Mouse (Mus musculus): ENCODE data around the gene Lpcat3. TPM values are rescaled to one million over a fixed set of nuclear protein-coding genes. Genes with fewer than 3 reads are reported as not detected.

The Lpcat3 gene
- polyA plus RNA-seq, 1 experiment, result 282 TPM

DNA sequence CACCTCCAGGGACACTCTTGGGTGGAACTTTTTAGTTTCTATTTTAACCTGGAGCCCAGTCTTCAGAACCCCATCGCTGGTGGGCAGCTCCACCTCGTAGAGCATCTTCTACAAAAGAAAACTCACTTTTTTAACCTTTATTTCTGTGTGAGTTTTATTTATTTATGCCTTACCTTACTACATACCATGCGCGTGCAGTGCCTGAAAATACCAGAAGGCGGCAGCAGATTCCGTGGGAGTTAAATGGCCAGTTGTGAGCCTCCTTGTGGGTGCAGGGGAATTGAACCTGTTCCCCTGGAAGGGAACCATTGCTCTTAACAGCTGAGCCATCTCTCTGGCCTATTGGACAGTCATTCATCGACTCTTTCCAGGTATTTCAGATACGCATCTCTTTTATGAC, 21.8 kb upstream of the Lpcat3 start:
- no peak overlapping the region for H3K4me3 ChIP-seq (ENCODE audit: control insufficient read depth, low read depth, low read length)
- no peaks in the 10 kb centered on the region for H3K4me1 ChIP-seq (ENCODE audit: control insufficient read depth, insufficient read depth, low read length)
- TF ChIP-seq CTCF (IDR thresholded peaks at IDR 0.05; ENCODE audit: control insufficient read depth, insufficient read depth, insufficient replicate concordance, low read depth, low read length) (0 out of 2 replicates have a peak, but pooled peaks have one; percentile 26), POLR2A (IDR thresholded peaks at IDR 0.05; ENCODE audit: control insufficient read depth, low read depth, low read length) (no peak)
- no peaks in the 10 kb centered on the region for H3K36me3 ChIP-seq (ENCODE audit: control insufficient read depth, insufficient read depth, low read length)
- H3K27ac ChIP-seq (ENCODE audit: control insufficient read depth, insufficient read depth, low read depth, low read length), result no peak overlapping the region
- no peaks in the 10 kb centered on the region for H3K27me3 ChIP-seq (ENCODE audit: control insufficient read depth, insufficient read depth, low read length)

GRCm38 (mm10) chr6:124646394-124646793, 16.4 kb upstream of the Lpcat3 start:
- no peak overlapping the region for H3K27ac ChIP-seq (ENCODE audit: control insufficient read depth, insufficient read depth, low read depth, low read length)
- H3K36me3 ChIP-seq (ENCODE audit: control insufficient read depth, insufficient read depth, low read length), result no peaks in the 10 kb centered on the region
- H3K4me1 ChIP-seq (ENCODE audit: control insufficient read depth, insufficient read depth, low read length), result no peaks in the 10 kb centered on the region
- H3K4me3 ChIP-seq (ENCODE audit: control insufficient read depth, low read depth, low read length), result no peak overlapping the region
- TF ChIP-seq CTCF (IDR thresholded peaks at IDR 0.05; ENCODE audit: control insufficient read depth, insufficient read depth, insufficient replicate concordance, low read depth, low read length) (no peak), POLR2A (IDR thresholded peaks at IDR 0.05; ENCODE audit: control insufficient read depth, low read depth, low read length) (no peak)
- no peaks in the 10 kb centered on the region for H3K27me3 ChIP-seq (ENCODE audit: control insufficient read depth, insufficient read depth, low read length)

- no peaks in the 10 kb centered on the region for H3K36me3 ChIP-seq (ENCODE audit: control insufficient read depth, insufficient read depth, low read length)
- H3K4me1 ChIP-seq (ENCODE audit: control insufficient read depth, insufficient read depth, low read length), result peaks cover 8% of the 10 kb centered on the region; the same call in 1 of the 2 replicates
- 0 out of 2 replicates have a peak, but pooled peaks have one; percentile 21 for TF ChIP-seq POLR2A (IDR thresholded peaks at IDR 0.05; ENCODE audit: control insufficient read depth, low read depth, low read length)
- no peak for TF ChIP-seq CTCF (IDR thresholded peaks at IDR 0.05; ENCODE audit: control insufficient read depth, insufficient read depth, insufficient replicate concordance, low read depth, low read length)
- peak overlapping the region; percentile 98 for H3K27ac ChIP-seq (ENCODE audit: control insufficient read depth, insufficient read depth, low read depth, low read length)
- peak overlapping the region; percentile 76 for H3K4me3 ChIP-seq (ENCODE audit: control insufficient read depth, low read depth, low read length)
- no peaks in the 10 kb centered on the region for H3K27me3 ChIP-seq (ENCODE audit: control insufficient read depth, insufficient read depth, low read length)
These were observed 6.9 kb upstream of the Lpcat3 start for GRCm38 (mm10) chr6:124655893-124656292.

- no peak for TF ChIP-seq CTCF (IDR thresholded peaks at IDR 0.05; ENCODE audit: control insufficient read depth, insufficient read depth, insufficient replicate concordance, low read depth, low read length)
- TF ChIP-seq POLR2A (IDR thresholded peaks at IDR 0.05; ENCODE audit: control insufficient read depth, low read depth, low read length), result no peak
- H3K36me3 ChIP-seq (ENCODE audit: control insufficient read depth, insufficient read depth, low read length), result no peaks in the 10 kb centered on the region
- H3K27me3 ChIP-seq (ENCODE audit: control insufficient read depth, insufficient read depth, low read length), result no peaks in the 10 kb centered on the region
- peaks cover 8% of the 10 kb centered on the region; the same call in 1 of the 2 replicates for H3K4me1 ChIP-seq (ENCODE audit: control insufficient read depth, insufficient read depth, low read length)
- no peak overlapping the region for H3K27ac ChIP-seq (ENCODE audit: control insufficient read depth, insufficient read depth, low read depth, low read length)
- H3K4me3 ChIP-seq (ENCODE audit: control insufficient read depth, low read depth, low read length), result no peak overlapping the region
These were observed 4.8 kb upstream of the Lpcat3 start for GRCm38 (mm10) chr6:124658067-124658466.

GRCm38 (mm10) chr6:124661156-124661806, 1.5 kb upstream of the Lpcat3 start:
- TF ChIP-seq CTCF (IDR thresholded peaks at IDR 0.05; ENCODE audit: control insufficient read depth, insufficient read depth, insufficient replicate concordance, low read depth, low read length) (no peak), POLR2A (IDR thresholded peaks at IDR 0.05; ENCODE audit: control insufficient read depth, low read depth, low read length) (no peak)
- H3K27ac ChIP-seq (ENCODE audit: control insufficient read depth, insufficient read depth, low read depth, low read length), result no peak overlapping the region
- no peaks in the 10 kb centered on the region; the same call in 1 of the 2 replicates for H3K36me3 ChIP-seq (ENCODE audit: control insufficient read depth, insufficient read depth, low read length)
- H3K4me1 ChIP-seq (ENCODE audit: control insufficient read depth, insufficient read depth, low read length), result peaks cover 2% of the 10 kb centered on the region; the same call in 1 of the 2 replicates
- no peak overlapping the region; the same call in 1 of the 2 replicates for H3K4me3 ChIP-seq (ENCODE audit: control insufficient read depth, low read depth, low read length)
- no peaks in the 10 kb centered on the region for H3K27me3 ChIP-seq (ENCODE audit: control insufficient read depth, insufficient read depth, low read length)

GRCm38 (mm10) chr6:124661995-124662394, 832 bp upstream of the Lpcat3 start:
- Histone ChIP-seq H3K27ac (ENCODE audit: control insufficient read depth, insufficient read depth, low read depth, low read length) (peak overlapping the region; percentile 90), H3K27me3 (ENCODE audit: control insufficient read depth, insufficient read depth, low read length) (no peaks in the 10 kb centered on the region), H3K4me3 (ENCODE audit: control insufficient read depth, low read depth, low read length) (peak overlapping the region; percentile 98), H3K4me1 (ENCODE audit: control insufficient read depth, insufficient read depth, low read length) (peaks cover 2% of the 10 kb centered on the region; the same call in 1 of the 2 replicates), H3K36me3 (ENCODE audit: control insufficient read depth, insufficient read depth, low read length) (no peaks in the 10 kb centered on the region; the same call in 1 of the 2 replicates)
- TF ChIP-seq CTCF (IDR thresholded peaks at IDR 0.05; ENCODE audit: control insufficient read depth, insufficient read depth, insufficient replicate concordance, low read depth, low read length) (no peak), POLR2A (IDR thresholded peaks at IDR 0.05; ENCODE audit: control insufficient read depth, low read depth, low read length) (no peak)

DNA sequence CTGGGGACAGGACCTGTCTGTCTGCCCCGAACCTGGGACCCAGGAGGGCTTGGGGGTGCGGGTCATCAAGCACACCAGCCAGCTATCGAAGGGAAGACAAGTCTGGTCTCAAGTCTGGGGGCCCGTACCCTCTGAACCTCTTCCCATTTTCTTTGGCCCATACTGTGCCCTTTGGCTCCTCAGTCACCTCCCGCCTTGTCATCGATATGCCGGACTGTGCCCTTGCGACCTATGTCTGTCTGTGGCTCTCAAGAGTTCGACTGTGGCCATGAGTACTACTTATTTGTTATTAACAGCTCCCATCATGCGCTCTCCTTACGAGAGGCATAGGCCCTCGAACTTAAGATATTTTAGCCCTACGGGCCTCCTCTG, 583 bp downstream of the Lpcat3 start:
- Histone ChIP-seq H3K27ac (ENCODE audit: control insufficient read depth, insufficient read depth, low read depth, low read length) (peak overlapping the region; percentile 91), H3K4me1 (ENCODE audit: control insufficient read depth, insufficient read depth, low read length) (0 out of 2 replicates have a peak, but pooled peaks cover 2% of the 10 kb centered on the region), H3K27me3 (ENCODE audit: control insufficient read depth, insufficient read depth, low read length) (no peaks in the 10 kb centered on the region), H3K4me3 (ENCODE audit: control insufficient read depth, low read depth, low read length) (peak overlapping the region; percentile 98), H3K36me3 (ENCODE audit: control insufficient read depth, insufficient read depth, low read length) (no peaks in the 10 kb centered on the region; the same call in 1 of the 2 replicates)
- TF ChIP-seq CTCF (IDR thresholded peaks at IDR 0.05; ENCODE audit: control insufficient read depth, insufficient read depth, insufficient replicate concordance, low read depth, low read length) (no peak), POLR2A (IDR thresholded peaks at IDR 0.05; ENCODE audit: control insufficient read depth, low read depth, low read length) (no peak)
